Comparison of ENCODE assay signal across 10 mouse cellular contexts in the genomic region with DNA sequence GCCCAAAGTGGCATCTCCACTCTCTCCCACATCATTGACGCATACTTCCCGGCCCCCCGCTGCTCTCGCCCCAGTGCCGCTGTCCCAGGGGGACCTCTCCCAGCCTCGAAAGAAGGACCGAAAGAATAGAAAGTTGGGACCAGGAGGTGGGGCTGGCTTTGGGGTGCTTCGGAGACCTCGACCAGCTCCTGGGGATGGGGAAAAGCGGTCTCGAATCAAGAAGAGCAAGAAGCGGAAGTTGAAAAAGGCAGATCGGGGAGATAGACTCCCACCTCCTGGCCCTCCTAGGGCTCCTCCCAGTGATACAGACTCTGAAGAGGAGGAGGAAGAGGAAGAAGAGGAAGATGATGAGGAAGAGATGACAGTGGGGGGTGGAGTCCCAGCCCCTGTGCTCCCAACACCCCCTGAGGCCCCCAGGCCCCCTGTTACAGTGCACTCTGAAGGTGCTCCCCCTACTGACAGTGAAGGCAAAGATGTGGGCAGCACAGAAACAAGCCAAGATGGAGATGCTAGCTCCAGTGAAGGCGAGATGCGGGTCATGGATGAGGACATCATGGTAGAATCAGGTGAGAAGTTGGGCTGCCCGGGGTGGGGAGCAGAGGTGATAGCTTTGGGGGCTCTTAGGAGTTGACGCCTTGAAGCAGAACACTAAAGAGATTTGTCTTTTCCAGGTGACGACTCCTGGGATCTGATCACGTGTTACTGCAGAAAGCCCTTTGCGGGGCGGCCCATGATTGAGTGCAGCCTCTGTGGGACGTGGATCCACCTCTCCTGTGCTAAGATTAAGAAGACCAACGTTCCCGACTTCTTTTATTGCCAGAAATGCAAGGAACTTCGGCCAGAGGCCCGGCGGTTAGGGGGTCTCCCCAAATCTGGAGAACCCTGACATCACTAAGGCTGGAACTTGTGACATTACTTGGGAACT. TPM values are rescaled to one million over a fixed set of nuclear protein-coding genes. Genes with fewer than 3 reads are reported as not detected.
A peak's percentile ranks its signal among the peaks of the same experiment; 100 is the strongest.
DNase-seq lines count a peak whose midpoint lies in the region; ATAC-seq and TF ChIP-seq lines count a peak whose summit lies in the region.
"Had no signal": no experiment of that assay in that cellular context is flagged by ENCODE, and none has a peak within 500 bp of the region (broad histone marks: within the 10 kb centered on the region; RNA-seq: fewer than 3 reads in every experiment).

No protein-coding gene starts in this region.

- no peak for ATAC-seq in forebrain, embryonic 12.5 days (ENCODE audit: low FRiP score)
- ATAC-seq in midbrain, embryonic 14.5 days (ENCODE audit: low FRiP score, low TSS enrichment) = no peak

- no peaks in the 10 kb centered on the region for H3K9me3 ChIP-seq in forebrain, embryonic 12.5 days
- H3K9me3 ChIP-seq in midbrain, embryonic 14.5 days (ENCODE audit: control insufficient read depth, low read length) = no peaks in the 10 kb centered on the region

- peaks cover 11% of the 10 kb centered on the region; the same call in 1 of the 2 replicates for H3K36me3 ChIP-seq in liver, adult 2 months (ENCODE audit: control insufficient read depth, insufficient read depth, low read length)
- H3K36me3 ChIP-seq in forebrain, embryonic 12.5 days (replicated peaks) = peaks cover 34% of the 10 kb centered on the region
- peaks cover 30% of the 10 kb centered on the region for H3K36me3 ChIP-seq in midbrain, embryonic 14.5 days (ENCODE audit: control insufficient read depth, insufficient read depth, low read length)

- no peak overlapping the region for H3K4me3 ChIP-seq in liver, adult 2 months (ENCODE audit: insufficient read depth, low read depth, low read length)
- 0 out of 2 replicates have a peak overlapping the region, but pooled peaks have one; percentile 2 for H3K4me3 ChIP-seq in forebrain, embryonic 12.5 days (replicated peaks)
- 0 out of 2 replicates have a peak overlapping the region, but pooled peaks have one; percentile 6 for H3K4me3 ChIP-seq in midbrain, embryonic 14.5 days (replicated peaks; ENCODE audit: low read depth, low read length)

- no peaks in the 10 kb centered on the region for H3K27me3 ChIP-seq in liver, adult 2 months (ENCODE audit: control insufficient read depth, insufficient read depth, low read length)
- no peaks in the 10 kb centered on the region for H3K27me3 ChIP-seq in forebrain, embryonic 12.5 days
- no peaks in the 10 kb centered on the region for H3K27me3 ChIP-seq in midbrain, embryonic 14.5 days (ENCODE audit: control insufficient read depth, insufficient read depth, low read length)

- peaks cover 8% of the 10 kb centered on the region for H3K4me1 ChIP-seq in liver, adult 2 months (ENCODE audit: control insufficient read depth, insufficient read depth, low read length)
- H3K4me1 ChIP-seq in forebrain, embryonic 12.5 days = peaks cover 54% of the 10 kb centered on the region
- peaks cover 32% of the 10 kb centered on the region for H3K4me1 ChIP-seq in midbrain, embryonic 14.5 days (ENCODE audit: control insufficient read depth, insufficient read depth, low read length)

- peaks cover 24% of the 10 kb centered on the region for H3K79me2 ChIP-seq in liver, adult 2 months (ENCODE audit: control insufficient read depth, insufficient read depth, low read length)

- H3K27ac ChIP-seq in liver, adult 2 months (replicated peaks; ENCODE audit: insufficient read depth, low read depth, low read length) = no peak overlapping the region
- no peak overlapping the region for H3K27ac ChIP-seq in forebrain, embryonic 12.5 days
- H3K27ac ChIP-seq in midbrain, embryonic 14.5 days (replicated peaks; ENCODE audit: low read depth, low read length) = no peak overlapping the region

- 95% methylated on average over 27 of the region's 27 CpGs for WGBS in liver, adult 2 months
- WGBS in forebrain, embryonic 12.5 days = 94% methylated on average over 27 of the region's 27 CpGs
- WGBS in midbrain, embryonic 14.5 days = 93% methylated on average over 27 of the region's 27 CpGs

- no peak overlapping the region for H3K4me2 ChIP-seq in forebrain, embryonic 12.5 days
- H3K4me2 ChIP-seq in midbrain, embryonic 14.5 days (ENCODE audit: low read length) = no peak overlapping the region

- peak; percentile 74 for DNase-seq in cerebellum, adult 9-10 months
- no peak for DNase-seq in cerebellum, adult 8-10 months
- DNase-seq in liver, adult 2 months (ENCODE audit: extremely low read depth, low read depth, low spot score) = no peak
- DNase-seq in liver = no peak
- no peak for DNase-seq in midbrain, embryonic 14.5 days
- DNase-seq in adrenal gland, adult 18-20 months (ENCODE audit: low spot score in 2 of 2) = no peak
- no peak for DNase-seq in frontal cortex, postnatal 14 days (ENCODE audit: low spot score in 2 of 2)
- DNase-seq: B cell, adult 2 months; gastrocnemius, postnatal 10 days had no signal

- no peak overlapping the region for H3K9ac ChIP-seq in liver, adult 2 months (ENCODE audit: low read depth, low read length)
- H3K9ac ChIP-seq in forebrain, embryonic 12.5 days = no peak overlapping the region
- H3K9ac ChIP-seq in midbrain, embryonic 14.5 days (replicated peaks; ENCODE audit: low read length) = no peak overlapping the region

- 0 out of 2 replicates have a peak, but pooled peaks have one; percentile 12 for TF ChIP-seq CTCF in liver, adult 2 months (IDR thresholded peaks at IDR 0.05; ENCODE audit: low read depth, low read length)

- TF ChIP-seq POLR2A in liver, adult 2 months (IDR thresholded peaks at IDR 0.05; ENCODE audit: extremely low read depth, insufficient read depth, low read length) = no peak

RNA-seq across cellular contexts. Expression of a gene that starts 1.6 kb away (rescaled TPM):
- 2.8 TPM in 2 replicates for total RNA-seq in liver, adult 2 months (2014; rRNA removed)
- polyA plus RNA-seq in liver, adult 2 months (2012; rRNA removed) = 3.7 and 4.5 TPM in 2 replicates
- polyA plus RNA-seq in forebrain, embryonic 12.5 days (2016; fragmentation: Nextera tagmentation; extraction: Ambion mirVana) = 45.2 and 46.6 TPM in 2 replicates
- polyA plus RNA-seq in midbrain, embryonic 14.5 days (2014; fragmentation: Nextera tagmentation; extraction: Ambion mirVana) = 22.9 and 23.0 TPM in 2 replicates
- total RNA-seq in adrenal gland, adult 18-20 months (2021) = 10 to 100 TPM; 13.8 to 14.9 TPM

RNA-seq across cellular contexts. Expression of a gene that starts 3.3 kb away (rescaled TPM):
- 8.0 and 8.5 TPM in 2 replicates for total RNA-seq in liver, adult 2 months (2014; rRNA removed)
- polyA plus RNA-seq in liver, adult 2 months (2012; rRNA removed) = 8.8 and 12.1 TPM in 2 replicates
- polyA plus RNA-seq in forebrain, embryonic 12.5 days (2016; fragmentation: Nextera tagmentation; extraction: Ambion mirVana) = 91.3 and 99.1 TPM in 2 replicates
- 41.3 and 48.9 TPM in 2 replicates for polyA plus RNA-seq in midbrain, embryonic 14.5 days (2014; fragmentation: Nextera tagmentation; extraction: Ambion mirVana)
- total RNA-seq in adrenal gland, adult 18-20 months (2021) = 10 to 100 TPM; 51.5 to 57.5 TPM

RNA-seq across cellular contexts. Expression of a gene that starts 7.9 kb away (rescaled TPM):
- 175 and 176 TPM in 2 replicates for total RNA-seq in liver, adult 2 months (2014; rRNA removed)
- 430 and 476 TPM in 2 replicates for polyA plus RNA-seq in liver, adult 2 months (2012; rRNA removed)
- polyA plus RNA-seq in forebrain, embryonic 12.5 days (2016; fragmentation: Nextera tagmentation; extraction: Ambion mirVana) = 527 and 539 TPM in 2 replicates
- 616 and 626 TPM in 2 replicates for polyA plus RNA-seq in midbrain, embryonic 14.5 days (2014; fragmentation: Nextera tagmentation; extraction: Ambion mirVana)
- 100 to 1,000 TPM; 436 to 473 TPM for total RNA-seq in adrenal gland, adult 18-20 months (2021)

RNA-seq across cellular contexts. Expression of a gene that starts 16.4 kb away (rescaled TPM):
- 314 and 344 TPM in 2 replicates for total RNA-seq in liver, adult 2 months (2014; rRNA removed)
- polyA plus RNA-seq in liver, adult 2 months (2012; rRNA removed) = 302 and 314 TPM in 2 replicates
- polyA plus RNA-seq in forebrain, embryonic 12.5 days (2016; fragmentation: Nextera tagmentation; extraction: Ambion mirVana) = 43.5 and 48.4 TPM in 2 replicates
- 43.2 and 49.6 TPM in 2 replicates for polyA plus RNA-seq in midbrain, embryonic 14.5 days (2014; fragmentation: Nextera tagmentation; extraction: Ambion mirVana)
- total RNA-seq in adrenal gland, adult 18-20 months (2021) = 1,000 to 10,000 TPM in 1 of 2 experiments, 100 to 1,000 TPM in 1; 522 to 1,041 TPM

RNA-seq across cellular contexts. Expression of a gene that starts 16.5 kb away (rescaled TPM):
- 19.5 and 21.3 TPM in 2 replicates for total RNA-seq in liver, adult 2 months (2014; rRNA removed)
- polyA plus RNA-seq in liver, adult 2 months (2012; rRNA removed) = 30.8 and 33.7 TPM in 2 replicates
- polyA plus RNA-seq in forebrain, embryonic 12.5 days (2016; fragmentation: Nextera tagmentation; extraction: Ambion mirVana) = 129 and 141 TPM in 2 replicates
- 162 and 193 TPM in 2 replicates for polyA plus RNA-seq in midbrain, embryonic 14.5 days (2014; fragmentation: Nextera tagmentation; extraction: Ambion mirVana)
- total RNA-seq in adrenal gland, adult 18-20 months (2021) = 10 to 100 TPM; 62.7 to 81.3 TPM
